ENCODE assay signal across 22 mouse cellular contexts in genomic region chr2:139032105-139032812, GRCm38 (mm10).
DNase-seq lines count a peak whose midpoint lies in the region; ATAC-seq and TF ChIP-seq lines count a peak whose summit lies in the region.
"Had no signal": no experiment of that assay in that cellular context is flagged by ENCODE, and none has a peak within 500 bp of the region (broad histone marks: within the 10 kb centered on the region; RNA-seq: fewer than 3 reads in every experiment).

No protein-coding gene starts in this region.

- intact Hi-C loops in left cerebral cortex, postnatal 14 days (cut with DNase I), result no loop called here

- no peak overlapping the region for H3K9ac ChIP-seq in embryonic facial prominence, embryonic 14.5 days (ENCODE audit: low read depth, low read length)
- no peak overlapping the region for H3K9ac ChIP-seq in limb, embryonic 14.5 days (ENCODE audit: low read depth, low read length, severe bottlenecking)
- H3K9ac ChIP-seq: hindbrain, embryonic 15.5 days; liver, embryonic 12.5 days; midbrain, embryonic 12.5 days; neural tube, embryonic 13.5 days had no signal

- H3K27ac ChIP-seq in embryonic facial prominence, embryonic 14.5 days (replicated peaks; ENCODE audit: low read depth, low read length), result no peak overlapping the region
- H3K27ac ChIP-seq in limb, embryonic 14.5 days (replicated peaks; ENCODE audit: low read depth, low read length), result no peak overlapping the region
- H3K27ac ChIP-seq: heart, embryonic 10.5 days; hindbrain, embryonic 15.5 days; liver, embryonic 12.5 days; midbrain, embryonic 12.5 days; neural tube, embryonic 13.5 days had no signal

- H3K4me2 ChIP-seq in embryonic facial prominence, embryonic 14.5 days (ENCODE audit: low read depth, low read length), result no peak overlapping the region
- no peak overlapping the region for H3K4me2 ChIP-seq in limb, embryonic 14.5 days (replicated peaks; ENCODE audit: low read depth, low read length, severe bottlenecking)
- H3K4me2 ChIP-seq: hindbrain, embryonic 15.5 days; liver, embryonic 12.5 days; midbrain, embryonic 12.5 days; neural tube, embryonic 13.5 days had no signal

- TF ChIP-seq POLR2A in limb, embryonic 14.5 days (IDR thresholded peaks at IDR 0.05; ENCODE audit: borderline replicate concordance, extremely low read depth, insufficient read depth, insufficient read length), result no peak

- H3K27me3 ChIP-seq in embryonic facial prominence, embryonic 14.5 days (replicated peaks; ENCODE audit: control insufficient read depth, insufficient read depth, low read length), result no peaks in the 10 kb centered on the region
- H3K27me3 ChIP-seq in limb, embryonic 14.5 days (ENCODE audit: control insufficient read depth, insufficient read depth, low read length), result no peaks in the 10 kb centered on the region
- H3K27me3 ChIP-seq: hindbrain, embryonic 15.5 days; liver, embryonic 12.5 days; midbrain, embryonic 12.5 days; neural tube, embryonic 13.5 days had no signal

- H3K9me3 ChIP-seq in embryonic facial prominence, embryonic 14.5 days (ENCODE audit: control insufficient read depth, low read length), result no peaks in the 10 kb centered on the region
- H3K9me3 ChIP-seq in limb, embryonic 14.5 days (ENCODE audit: control insufficient read depth, low read length), result no peaks in the 10 kb centered on the region
- H3K9me3 ChIP-seq: heart, embryonic 10.5 days; hindbrain, embryonic 15.5 days; liver, embryonic 12.5 days; midbrain, embryonic 12.5 days; neural tube, embryonic 13.5 days had no signal

- WGBS in embryonic facial prominence, embryonic 14.5 days, result 37% methylated on average over 5 of the region's 5 CpGs
- 28% methylated on average over 5 of the region's 5 CpGs for WGBS in limb, embryonic 14.5 days

- no peak overlapping the region for H3K4me3 ChIP-seq in embryonic facial prominence, embryonic 14.5 days (ENCODE audit: low read depth, low read length)
- H3K4me3 ChIP-seq in limb, embryonic 14.5 days (replicated peaks; ENCODE audit: low read length), result no peak overlapping the region
- H3K4me3 ChIP-seq: heart, embryonic 10.5 days; hindbrain, embryonic 15.5 days; liver, embryonic 12.5 days; midbrain, embryonic 12.5 days; neural tube, embryonic 13.5 days had no signal

- peak; percentile 7 for DNase-seq in kidney, postnatal 10 days
- DNase-seq in kidney, postnatal 36 days, result no peak
- DNase-seq in embryo, embryonic 11.5 days (ENCODE audit: low read depth, low spot score), result peak; percentile 3
- DNase-seq in embryonic facial prominence, embryonic 14.5 days (ENCODE audit: low spot score), result peak; percentile 87
- peak; percentile 81 for DNase-seq in limb, embryonic 14.5 days (ENCODE audit: low spot score)
- DNase-seq in left cerebral cortex, adult 11 months (ENCODE audit: low spot score), result no peak
- DNase-seq in left cerebral cortex, postnatal 14 days (ENCODE audit: low spot score in 2 of 2), result no peak
- DNase-seq in gastrocnemius, postnatal 25 days, result no peak
- DNase-seq: adrenal gland, postnatal 25 days; cerebellum, adult 9-10 months; gastrocnemius, postnatal 14 days; heart, postnatal 36 days; kidney, postnatal 14 days; layer of hippocampus, adult 9-11 months; lung, postnatal 36 days; right cerebral cortex, postnatal 14 days; thymus, postnatal 4 days had no signal

- H3K4me1 ChIP-seq in embryonic facial prominence, embryonic 14.5 days (ENCODE audit: control insufficient read depth, insufficient read depth, low read length), result no peaks in the 10 kb centered on the region
- H3K4me1 ChIP-seq in limb, embryonic 14.5 days (ENCODE audit: control insufficient read depth, insufficient read depth, low read length), result 0 out of 2 replicates have a peak, but pooled peaks cover 3% of the 10 kb centered on the region
- H3K4me1 ChIP-seq: heart, embryonic 10.5 days; hindbrain, embryonic 15.5 days; liver, embryonic 12.5 days; midbrain, embryonic 12.5 days; neural tube, embryonic 13.5 days had no signal

- peak; percentile 82 for ATAC-seq in embryonic facial prominence, embryonic 14.5 days (ENCODE audit: low read depth)
- ATAC-seq in limb, embryonic 14.5 days (ENCODE audit: low FRiP score, low read depth), result peak; percentile 89
- ATAC-seq: liver, embryonic 12.5 days had no signal

- H3K36me3 ChIP-seq in embryonic facial prominence, embryonic 14.5 days (ENCODE audit: control insufficient read depth, insufficient read depth, low read length), result no peaks in the 10 kb centered on the region
- no peaks in the 10 kb centered on the region for H3K36me3 ChIP-seq in limb, embryonic 14.5 days (ENCODE audit: control insufficient read depth, insufficient read depth, low read length)
- H3K36me3 ChIP-seq: heart, embryonic 10.5 days; hindbrain, embryonic 15.5 days; liver, embryonic 12.5 days; midbrain, embryonic 12.5 days; neural tube, embryonic 13.5 days had no signal

Comparison
In these comparisons a context has a peak if more than half of its experiments do, and no peak if none do; other contexts are left out.
1. DNase-seq: peak in kidney, postnatal 10 days (single experiment), embryo, embryonic 11.5 days (single experiment), embryonic facial prominence, embryonic 14.5 days (single experiment) and limb, embryonic 14.5 days (single experiment); none in kidney, postnatal 36 days (0 of 2), left cerebral cortex, adult 11 months (single experiment), left cerebral cortex, postnatal 14 days (0 of 2) and gastrocnemius, postnatal 25 days (single experiment).